Mouse (Mus musculus) adrenal gland, postnatal 10 days (tissue): ENCODE data around the gene Gba. TPM values are rescaled to one million over a fixed set of nuclear protein-coding genes. Genes with fewer than 3 reads are reported as not detected.
A peak's percentile ranks its signal among the peaks of the same experiment; 100 is the strongest.

Source experiments
- DNase-seq: peaks from one replicate; pipeline ENCODE4 v3.0.0; 2021; ENCODE audit warnings: mixed read lengths
- total RNA-seq, 2 experiments: library from RNA; stranded (reverse); gene quantifications; 2 replicates each; pipeline ENCODE4 v1.2.3; 2021

Gene Gba
- total RNA-seq, 2 experiments from 2014 or later, result 47.8 to 48.1 TPM

DNA sequence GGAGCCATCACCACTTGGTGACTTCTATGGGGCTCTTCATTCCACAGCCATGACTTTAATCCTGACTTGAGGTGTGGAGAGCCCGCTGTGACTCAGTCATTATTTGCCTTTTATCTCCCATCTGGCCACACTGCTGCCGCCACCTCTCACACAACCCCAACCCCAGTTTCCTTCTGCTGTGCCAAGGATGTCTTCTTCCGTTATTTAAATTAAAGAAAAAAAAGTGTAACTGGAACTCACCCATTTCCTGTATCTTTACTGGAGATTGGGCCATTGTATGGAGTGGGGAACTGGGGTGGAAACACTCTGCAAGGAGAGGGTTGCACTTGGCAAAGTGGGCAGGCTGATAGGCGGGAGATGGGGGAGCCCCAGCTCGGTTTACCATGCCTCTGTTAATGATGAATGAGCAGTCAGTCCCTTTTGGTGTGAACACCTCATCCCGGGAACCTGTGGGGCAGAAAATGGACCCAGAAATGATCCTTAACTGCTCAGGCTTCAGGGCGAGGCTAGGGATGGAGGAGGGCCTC lies 20.1 kb upstream of the Gba start:
- no peak for DNase-seq

DNA sequence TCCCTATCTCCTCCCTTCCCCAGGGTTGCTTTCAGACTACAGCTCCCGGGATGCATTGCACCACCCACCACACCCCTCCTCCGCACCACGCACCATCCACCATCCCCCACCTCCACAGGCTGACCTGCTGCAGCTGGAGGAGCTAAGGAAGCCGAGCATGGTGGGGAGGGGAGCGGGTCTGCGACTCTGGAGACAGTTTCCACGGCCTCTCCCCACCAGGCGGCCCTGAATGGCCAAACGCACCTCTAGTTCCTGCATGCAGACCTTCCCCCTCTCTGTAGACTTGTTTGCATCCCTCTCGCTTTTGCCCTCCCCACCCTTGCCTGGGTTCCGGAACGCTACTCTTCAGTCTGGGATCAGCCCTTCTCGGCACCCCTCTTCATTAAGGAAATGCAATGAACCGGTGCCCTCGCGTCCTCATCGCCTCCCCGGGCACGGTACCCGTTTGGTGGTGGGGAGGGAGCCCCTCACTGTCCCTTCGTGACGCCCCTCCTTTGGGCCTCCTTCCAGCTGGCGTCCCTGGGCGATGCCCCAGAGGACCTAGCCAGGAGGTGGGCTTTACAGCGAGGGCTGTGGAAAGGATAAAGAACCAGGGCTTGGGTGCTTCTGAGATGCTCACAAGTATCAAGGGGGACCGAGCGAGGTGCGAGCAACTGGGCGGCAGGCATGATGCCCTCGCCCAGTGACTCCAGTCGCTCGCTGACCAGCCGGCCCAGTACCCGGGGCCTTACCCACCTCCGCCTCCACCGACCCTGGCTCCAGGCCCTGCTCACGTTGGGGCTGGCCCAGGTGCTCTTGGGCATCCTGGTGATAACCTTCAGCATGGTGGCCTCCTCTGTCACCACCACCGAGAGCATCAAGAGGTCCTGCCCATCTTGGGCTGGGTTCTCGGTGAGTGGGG lies 19.4 kb upstream of the Gba start, which contains the start of gene Fam189b:
Fam189b (plus strand) TSS at position 86 of the 901 bp plus-strand sequence.
- peak; percentile 90 for DNase-seq

DNA sequence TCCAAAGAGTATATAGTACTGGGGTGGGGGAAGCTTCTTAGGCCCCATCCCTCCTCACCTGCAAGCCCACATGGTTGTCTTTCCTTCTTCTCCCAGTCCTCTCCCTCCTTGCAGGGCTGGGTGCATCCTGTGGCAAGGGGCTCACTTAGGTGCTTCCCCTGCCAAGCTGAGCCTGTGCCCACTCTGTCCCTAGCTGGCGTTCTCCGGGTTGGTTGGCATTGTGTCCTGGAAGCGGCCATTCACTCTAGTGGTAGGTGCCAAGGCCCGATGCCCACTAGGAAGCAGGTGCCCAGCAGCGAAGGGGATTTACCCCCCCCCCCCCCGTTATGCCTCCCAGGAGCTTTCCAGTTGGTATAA lies 18.8 kb upstream of the Gba start:
- no peak for DNase-seq

DNA sequence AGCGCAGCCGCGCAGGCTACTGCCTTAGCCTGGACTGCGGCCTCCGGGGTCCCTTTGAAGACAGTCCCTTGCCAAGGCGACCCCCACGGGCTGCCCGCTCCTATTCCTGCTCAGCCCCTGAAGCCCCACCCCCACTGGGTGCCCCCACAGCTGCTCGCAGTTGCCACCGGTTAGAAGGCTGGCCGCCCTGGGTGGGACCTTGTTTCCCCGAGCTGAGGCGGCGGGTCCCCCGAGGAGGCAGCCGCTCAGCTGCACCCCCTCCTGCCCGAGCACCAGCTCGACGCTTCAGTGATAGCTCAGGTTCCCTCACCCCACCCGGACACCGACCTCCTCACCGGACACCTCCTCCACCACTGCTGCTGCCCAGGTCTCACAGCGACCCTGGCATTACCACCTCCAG lies 15.5 kb upstream of the Gba start:
- DNase-seq, result no peak

DNA sequence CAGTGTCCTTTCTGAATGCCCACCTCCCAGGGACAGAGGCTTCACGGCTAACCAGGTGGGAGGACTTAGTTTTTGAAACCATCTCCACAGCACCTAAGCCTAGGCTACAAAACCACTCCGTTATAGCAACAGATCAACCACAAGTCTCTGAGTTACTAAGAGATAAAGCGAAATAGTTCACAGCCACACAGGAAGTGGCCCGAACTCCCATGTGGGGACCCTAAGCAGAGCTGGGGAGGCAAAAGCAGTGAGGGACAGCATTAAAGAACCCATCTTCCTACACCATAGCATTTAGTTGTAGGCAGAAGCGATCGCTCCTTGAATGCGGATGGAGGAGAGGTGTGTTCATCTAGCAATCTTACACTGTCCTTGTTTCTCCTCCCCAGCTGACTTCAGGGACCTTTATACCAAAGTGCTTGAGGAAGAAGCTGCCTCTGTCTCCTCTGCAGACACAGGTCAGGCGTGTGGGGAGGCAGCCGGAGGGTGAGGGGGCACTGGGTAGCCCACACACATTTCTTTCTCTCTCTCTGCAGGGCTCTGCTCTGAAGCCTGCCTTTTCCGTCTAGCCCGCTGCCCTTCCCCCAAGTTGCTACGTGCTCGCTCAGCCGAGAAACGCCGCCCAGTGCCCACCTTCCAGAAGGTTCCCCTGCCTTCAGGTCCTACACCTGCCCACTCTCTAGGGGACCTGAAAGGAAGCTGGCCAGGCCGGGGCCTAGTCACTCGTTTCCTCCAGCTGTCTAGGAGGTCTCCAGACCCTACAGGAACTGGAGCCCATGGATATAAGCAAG lies 14.8 kb upstream of the Gba start:
- no peak for DNase-seq

DNA sequence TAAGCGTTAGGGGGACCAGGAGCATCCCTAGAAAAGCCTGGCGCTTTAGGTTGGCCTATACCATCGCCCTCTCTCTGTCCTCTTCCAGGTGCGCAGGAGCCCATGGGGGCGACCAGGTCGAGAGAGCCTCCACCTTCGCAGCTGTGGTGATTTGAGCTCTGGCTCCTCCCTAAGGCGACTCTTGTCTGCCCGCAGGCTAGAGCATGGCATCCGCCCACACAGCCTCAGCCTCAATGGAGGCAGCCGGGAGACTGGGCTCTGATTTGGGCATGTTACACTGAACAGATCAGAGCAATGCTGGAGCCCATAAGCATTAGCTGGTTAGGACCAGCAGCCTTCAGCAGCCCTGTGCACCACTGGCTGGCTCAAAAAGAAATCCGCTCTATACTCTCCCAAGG lies 14.3 kb upstream of the Gba start:
- DNase-seq, result no peak

DNA sequence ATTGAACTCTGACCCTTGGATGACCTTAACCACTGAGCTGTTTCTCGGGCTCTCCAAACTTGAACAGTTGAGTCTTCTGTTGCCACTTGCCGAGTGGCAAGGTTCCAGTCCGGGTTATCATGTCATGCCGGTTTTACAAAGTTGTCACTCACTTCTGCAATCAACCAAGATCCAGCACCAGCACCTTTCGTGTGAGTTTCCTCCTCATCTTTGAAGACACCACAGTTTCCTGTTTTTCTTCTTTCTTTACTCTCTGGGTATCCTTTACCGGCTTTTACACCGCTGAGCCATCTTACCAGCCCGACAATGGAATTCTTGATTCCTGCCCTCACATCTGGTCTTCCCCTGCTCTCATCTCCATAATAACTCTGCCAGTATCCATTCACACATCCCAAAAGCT lies 12.3 kb upstream of the Gba start:
- no peak for DNase-seq

DNA sequence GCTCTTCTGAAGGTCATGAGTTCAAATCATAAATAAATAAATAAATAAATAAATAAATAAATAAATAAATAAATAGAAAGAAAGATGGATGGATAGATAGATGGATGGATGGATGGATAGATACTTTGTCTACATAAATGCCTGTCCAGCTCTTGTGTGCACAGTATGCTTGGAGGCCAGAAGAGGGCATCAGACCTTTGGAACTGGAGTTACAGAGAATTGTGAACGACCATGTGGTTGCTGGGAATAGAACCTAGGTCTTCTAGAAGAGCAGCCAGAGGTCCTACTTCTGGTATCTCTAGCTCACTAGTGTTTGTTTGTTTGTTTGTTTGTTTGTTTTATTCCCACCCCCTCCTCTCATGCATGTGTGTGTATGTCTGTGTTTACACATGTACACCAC lies 9.4 kb upstream of the Gba start:
- no peak for DNase-seq

DNA sequence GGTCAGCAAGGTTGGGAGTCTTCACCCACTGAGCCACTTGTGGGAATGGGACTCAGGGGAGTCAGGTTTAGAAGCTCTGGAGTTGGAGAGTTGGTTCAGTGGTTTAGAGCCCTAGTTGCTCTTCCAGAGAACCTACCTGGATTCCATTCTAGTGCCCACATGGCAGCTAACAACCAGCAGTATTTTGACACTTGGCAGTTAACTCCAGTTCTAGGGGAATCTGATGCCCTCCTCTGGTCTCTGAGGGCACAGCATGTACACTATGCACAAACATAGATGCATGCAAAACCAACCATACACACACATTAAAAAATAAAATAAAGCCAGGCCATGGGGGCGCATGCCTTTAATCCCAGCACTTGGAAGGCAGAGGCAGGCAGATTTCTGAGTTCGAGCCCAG lies 8.9 kb upstream of the Gba start:
- no peak for DNase-seq

DNA sequence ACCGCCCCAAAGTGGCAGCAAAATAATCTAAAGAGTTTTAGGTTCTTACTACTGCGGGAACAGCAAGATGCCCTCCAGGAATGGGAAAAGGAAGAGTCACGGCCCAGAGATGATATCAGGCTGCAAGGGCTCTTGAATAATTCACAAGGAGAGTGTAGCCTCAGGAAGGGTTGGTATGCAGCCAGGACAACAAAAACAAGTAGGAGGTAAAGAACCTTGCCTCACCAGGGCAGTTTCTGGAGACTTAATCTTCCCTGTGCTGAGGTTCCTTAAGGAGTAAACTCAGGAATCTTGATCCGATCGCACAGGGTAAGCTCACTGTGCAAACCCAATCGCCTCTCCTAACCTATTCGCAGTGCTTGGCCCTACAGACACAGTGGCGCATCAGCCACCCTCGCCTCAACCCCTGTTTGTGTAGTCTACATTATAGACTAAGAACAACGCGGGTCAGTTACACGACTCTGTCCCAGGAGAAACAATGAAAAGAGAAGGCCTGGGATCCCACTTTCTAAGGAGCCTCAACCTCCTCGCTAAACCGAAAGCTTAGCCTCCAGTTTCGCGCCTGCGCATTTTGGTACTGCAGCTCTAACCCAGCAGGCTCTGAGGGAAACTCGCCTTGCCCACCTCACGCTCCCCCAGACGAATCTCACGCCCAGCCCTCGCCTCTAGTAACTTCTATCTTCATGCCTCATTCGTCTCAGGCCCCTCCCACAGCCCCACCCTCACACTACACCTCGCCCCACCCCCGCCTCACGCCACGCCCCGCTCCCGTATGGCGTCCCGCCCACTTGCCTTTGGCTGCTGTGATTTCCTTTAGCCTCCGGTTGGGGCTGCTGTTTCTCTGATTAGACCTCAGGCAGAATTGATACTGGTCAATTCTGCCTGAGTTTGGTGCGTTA lies 6.5 kb upstream of the Gba start:
- peak; percentile 94 for DNase-seq

DNA sequence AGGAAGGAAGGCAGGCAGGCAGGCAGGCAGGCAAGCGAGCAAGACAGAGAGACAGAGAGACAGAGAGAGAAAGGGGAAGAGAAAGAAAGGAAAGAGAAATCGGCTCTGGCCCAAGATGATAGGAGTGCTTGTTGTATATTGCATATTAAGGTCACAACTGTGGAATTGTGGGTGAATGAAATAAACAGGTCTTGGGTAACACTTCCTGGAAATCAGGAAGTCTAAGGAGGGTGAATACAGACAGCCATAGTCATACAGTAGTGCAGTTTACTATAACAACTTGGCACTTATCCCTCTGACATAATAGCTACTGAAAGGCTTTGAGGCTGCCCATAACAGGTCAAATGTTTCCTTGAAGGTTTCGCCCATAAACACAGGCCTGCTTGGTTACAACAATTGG lies 2.9 kb upstream of the Gba start:
- DNase-seq, result no peak

DNA sequence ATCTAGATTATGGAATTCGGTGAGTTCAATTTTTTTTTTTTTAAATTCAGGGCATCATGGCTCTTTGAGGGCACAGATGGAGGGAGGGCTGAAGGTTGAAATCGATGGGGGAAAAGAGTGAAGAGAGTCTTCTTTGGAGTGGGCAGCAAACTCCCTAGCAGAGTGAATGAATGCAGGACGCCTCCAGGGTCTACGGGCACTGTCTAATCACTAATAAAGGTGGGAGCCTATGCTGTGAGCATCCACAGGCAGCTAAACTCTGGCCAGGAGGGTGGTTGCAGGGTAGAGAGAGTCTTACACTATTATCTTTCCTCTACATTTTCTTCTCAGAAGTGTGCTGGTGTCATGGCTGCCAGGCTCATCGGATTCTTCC lies 400 bp downstream of the Gba start:
- no peak for DNase-seq

DNA sequence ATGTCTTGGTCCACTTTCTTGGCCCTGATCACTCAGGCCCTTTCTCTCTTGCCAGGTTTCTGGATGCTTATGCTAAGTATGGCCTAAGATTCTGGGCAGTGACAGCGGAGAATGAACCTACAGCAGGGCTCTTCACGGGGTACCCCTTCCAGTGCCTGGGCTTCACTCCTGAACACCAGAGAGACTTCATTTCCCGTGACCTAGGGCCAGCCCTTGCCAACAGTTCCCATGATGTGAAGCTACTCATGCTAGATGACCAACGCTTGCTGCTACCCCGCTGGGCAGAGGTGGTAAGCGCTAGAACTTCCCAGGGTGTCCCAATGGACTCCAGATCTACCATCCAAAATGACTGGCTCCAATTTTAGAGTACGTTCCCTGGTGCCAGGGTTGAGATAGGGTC lies 3.4 kb downstream of the Gba start:
- DNase-seq, result no peak

DNA sequence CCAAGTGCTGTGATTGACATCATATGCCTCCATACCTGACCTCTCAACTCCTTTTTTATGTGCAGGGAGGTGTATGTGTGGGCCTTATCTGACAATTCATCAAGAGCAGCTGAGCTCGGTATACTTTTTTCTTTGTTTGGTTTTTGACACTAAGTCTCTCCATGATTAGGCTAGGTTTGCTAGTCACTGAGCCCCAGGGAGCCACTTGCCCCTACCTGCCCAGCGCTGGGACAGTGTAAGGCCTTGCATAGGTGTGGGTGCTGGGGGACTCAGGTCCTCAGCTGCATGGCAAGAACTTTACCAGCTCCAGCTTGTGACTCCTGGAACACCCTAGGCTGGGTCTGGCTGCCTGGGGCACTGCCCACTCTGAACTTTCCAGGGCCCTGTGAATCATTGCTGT lies 4.0 kb downstream of the Gba start:
- no peak for DNase-seq

DNA sequence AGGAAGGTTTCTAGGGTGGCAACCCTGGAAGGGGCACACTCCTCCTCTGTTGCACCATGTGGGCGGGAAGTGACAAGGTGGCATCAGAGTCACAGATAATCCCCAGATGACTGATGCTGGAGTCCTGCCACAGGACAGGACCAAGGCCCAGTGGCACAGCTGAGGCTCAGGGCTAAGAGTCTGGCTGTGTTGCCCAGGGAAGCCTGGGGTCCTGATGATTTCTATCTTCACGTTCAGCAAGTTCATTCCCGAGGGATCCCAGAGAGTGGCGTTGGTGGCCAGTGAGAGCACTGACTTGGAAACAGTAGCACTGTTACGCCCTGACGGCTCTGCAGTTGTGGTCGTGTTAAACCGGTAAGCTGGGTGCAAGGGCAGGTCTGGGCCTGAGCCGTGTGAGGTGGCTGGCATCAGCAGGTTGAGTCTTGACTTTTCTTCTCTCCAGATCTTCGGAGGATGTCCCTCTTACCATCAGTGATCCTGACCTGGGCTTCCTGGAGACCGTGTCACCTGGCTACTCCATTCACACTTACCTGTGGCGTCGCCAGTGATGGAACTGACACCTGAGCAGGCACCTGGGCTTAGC lies 5.4 kb downstream of the Gba start:
- DNase-seq, result no peak

DNA sequence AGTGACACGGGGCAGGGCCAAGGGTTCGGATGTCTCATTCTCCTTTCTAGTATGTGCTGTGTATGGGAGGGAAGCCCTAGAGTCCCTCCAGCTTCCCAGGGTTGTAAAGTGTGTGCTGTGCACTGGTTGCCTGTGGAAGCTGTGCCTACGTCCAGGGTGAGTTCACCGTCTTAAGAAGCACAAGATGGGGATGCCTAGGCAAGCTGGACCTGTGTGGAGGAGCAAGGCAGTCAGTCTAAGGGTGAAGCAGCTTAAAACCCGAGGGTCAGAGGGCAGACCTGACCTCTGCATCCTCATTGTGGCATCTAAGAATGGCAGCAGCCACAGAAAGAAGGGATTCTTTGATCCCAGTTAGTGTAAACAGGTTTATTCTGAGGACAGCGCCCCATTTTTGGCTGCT lies 6.0 kb downstream of the Gba start:
- no peak for DNase-seq

DNA sequence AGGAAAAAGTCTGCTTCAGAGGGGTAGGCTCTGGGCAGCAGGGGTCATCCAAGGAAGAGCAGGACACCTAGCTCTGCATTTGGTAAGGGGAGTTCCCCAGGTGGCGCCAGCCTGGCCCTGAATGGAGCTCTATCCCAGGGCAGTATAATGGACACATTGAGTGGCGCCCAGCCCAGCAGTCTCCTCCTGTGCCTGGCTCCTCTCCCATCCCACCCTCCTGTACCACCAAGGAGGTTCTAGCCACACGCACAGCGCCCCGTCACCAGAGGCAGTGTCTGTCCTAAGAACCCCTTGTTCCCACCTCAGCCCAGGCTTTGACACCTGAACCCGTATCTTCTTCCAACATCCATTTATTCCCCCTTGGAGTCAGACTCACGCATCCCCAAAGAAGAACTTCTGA lies 7.0 kb downstream of the Gba start:
- no peak for DNase-seq

DNA sequence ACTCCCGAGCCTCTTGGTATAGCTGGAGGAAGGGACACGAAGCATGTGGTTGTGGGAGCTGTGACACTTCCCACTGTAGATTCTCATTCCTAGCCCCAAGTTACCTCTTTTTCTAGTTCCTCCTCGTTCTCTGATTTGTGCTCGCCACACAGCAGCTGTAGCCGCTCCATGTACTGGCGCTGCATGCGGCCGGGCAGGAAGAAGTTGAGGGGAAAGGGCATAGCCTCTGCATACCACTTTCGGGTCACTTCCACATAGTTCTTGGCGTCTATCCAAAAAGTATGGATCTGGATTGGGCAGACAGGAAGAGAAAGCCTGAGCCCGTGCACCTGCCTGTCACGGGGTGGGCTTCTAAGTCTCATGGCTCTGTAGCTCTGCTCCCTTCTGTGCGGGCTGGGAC lies 7.4 kb downstream of the Gba start:
- DNase-seq, result no peak

DNA sequence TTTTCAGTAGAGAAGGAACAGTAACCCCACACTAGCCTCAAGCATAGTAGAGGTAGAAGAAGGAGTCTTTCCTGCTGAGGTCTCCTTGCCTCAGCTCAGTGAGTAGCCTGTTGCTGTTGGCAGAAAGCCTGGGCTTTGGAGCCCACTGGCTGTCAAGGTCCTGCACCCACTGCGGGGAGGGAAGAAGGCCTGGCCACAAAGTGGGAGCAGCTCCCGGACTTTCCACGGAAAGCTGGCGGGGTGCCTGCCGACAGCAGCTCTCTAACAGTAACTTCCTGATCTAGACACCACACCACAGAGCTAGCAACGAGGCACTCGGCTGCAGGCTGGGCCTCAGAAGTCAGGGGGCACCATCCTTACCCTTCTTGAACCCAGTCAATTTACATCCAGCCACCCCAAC lies 8.0 kb downstream of the Gba start:
- DNase-seq, result peak; percentile 47

DNA sequence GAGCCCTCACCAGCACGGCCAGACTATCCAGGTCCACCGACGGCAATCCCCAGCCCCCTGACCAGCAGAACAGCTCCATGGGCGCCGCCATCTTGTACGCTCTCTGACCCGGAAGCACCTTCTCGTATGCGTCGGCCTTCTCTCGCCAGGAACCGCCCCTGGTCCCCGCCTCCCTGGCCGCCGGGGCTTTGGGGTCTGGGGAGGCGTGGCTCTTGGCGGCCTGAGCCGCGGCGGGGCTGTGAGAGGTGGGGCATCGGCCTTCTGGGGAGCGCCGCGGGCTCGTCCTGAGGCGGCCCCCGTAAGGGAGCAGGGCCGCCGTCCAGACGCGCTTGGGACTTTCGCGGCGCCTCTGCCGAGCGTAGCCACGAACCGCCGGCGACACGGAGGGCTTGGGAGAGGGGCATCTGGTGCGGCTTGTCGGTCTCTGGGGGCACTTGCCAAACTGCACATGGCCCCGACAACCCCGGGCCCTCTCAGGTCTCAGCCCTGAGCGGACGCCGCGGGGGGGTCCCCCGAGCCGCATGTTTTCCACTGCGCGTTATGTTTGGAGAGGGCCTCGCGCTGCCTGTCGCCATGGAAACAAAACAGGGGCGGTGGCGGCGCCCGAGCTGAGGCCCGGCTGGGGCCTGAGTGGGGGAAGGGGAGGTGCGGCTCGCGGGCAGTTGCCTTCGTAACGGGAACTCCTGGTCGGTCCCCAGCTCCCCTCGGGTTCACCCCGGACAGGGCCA lies 11.2 kb downstream of the Gba start:
- DNase-seq, result peak; percentile 95

DNA sequence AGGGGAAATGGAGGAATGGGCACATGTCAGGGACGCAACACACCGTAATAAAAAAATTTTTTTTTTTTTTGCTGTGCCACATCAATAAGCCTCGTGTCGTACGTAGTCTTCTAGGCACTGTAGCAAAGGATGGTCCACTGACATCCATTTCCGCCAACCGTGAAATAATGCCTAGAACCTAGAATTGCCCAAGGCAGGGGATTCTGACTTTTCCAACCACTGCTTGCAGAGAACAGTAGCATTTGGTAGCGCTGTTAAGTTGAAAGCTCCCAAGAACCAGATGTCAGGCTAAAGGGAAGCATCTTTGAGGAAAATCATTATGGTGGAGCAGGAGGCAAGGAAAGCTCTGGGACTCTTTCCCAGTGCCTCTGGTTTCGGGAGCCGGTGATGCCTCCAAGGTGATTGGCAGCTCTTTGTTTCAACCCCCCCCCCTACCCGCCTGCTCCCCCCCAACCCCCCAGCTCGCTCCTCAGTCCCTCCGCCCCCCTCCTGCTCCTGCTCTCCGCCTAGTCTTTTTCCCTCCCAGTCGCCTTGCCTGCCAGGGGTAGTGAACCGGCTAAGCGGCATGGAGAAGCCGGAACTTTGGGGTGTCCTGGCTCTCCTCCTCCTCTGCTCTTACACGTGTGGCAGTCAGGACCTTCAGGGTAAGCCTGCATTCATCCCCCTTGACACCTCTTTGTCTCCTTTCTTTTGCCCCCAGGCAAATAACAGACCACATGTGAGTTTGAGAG lies 12.1 kb downstream of the Gba start, which contains the start of gene Thbs3:
Thbs3 (plus strand) TSS at position 500 of the 731 bp plus-strand sequence.
- DNase-seq, result no peak
